27 mouse cellular contexts compared by ENCODE assay signal in genomic region chr2:4773911-4774310, GRCm38 (mm10). TPM values are rescaled to one million over a fixed set of nuclear protein-coding genes. Genes with fewer than 3 reads are reported as not detected.
"Had no signal": no experiment of that assay in that cellular context is flagged by ENCODE, and none has a peak within 500 bp of the region (broad histone marks: within the 10 kb centered on the region; RNA-seq: fewer than 3 reads in every experiment).

No protein-coding gene starts in this region.

- H3K9me3 ChIP-seq: embryonic facial prominence, embryonic 10.5 days; embryonic facial prominence, embryonic 12.5 days; embryonic facial prominence, embryonic 13.5 days; embryonic facial prominence, embryonic 15.5 days; forebrain, embryonic 10.5 days; forebrain, embryonic 12.5 days; forebrain, embryonic 13.5 days; forebrain, embryonic 15.5 days had no signal

- H3K36me3 ChIP-seq: embryonic facial prominence, embryonic 10.5 days; embryonic facial prominence, embryonic 12.5 days; embryonic facial prominence, embryonic 13.5 days; embryonic facial prominence, embryonic 15.5 days; forebrain, embryonic 10.5 days; forebrain, embryonic 12.5 days; forebrain, embryonic 15.5 days had no signal

- DNase-seq: cerebellum, adult 2 months; cerebellum, adult 8-10 months; cerebellum, adult 9-10 months; cerebellum, adult 9-11 months; cerebellum, postnatal 10 days; cerebellum, postnatal 14 days; cerebellum, postnatal 25 days; cerebellum, postnatal 36 days; embryo, embryonic 11 days; forebrain, postnatal 0 days; gastrocnemius, adult 2 months; gastrocnemius, postnatal 10 days; gastrocnemius, postnatal 14 days; gastrocnemius, postnatal 25 days; gastrocnemius, postnatal 36 days; heart, adult 18-20 months; heart, adult 2 months had no signal

- H3K27ac ChIP-seq: embryonic facial prominence, embryonic 10.5 days; embryonic facial prominence, embryonic 12.5 days; embryonic facial prominence, embryonic 13.5 days; embryonic facial prominence, embryonic 15.5 days; forebrain, embryonic 10.5 days; forebrain, embryonic 12.5 days; forebrain, embryonic 13.5 days; forebrain, embryonic 15.5 days; gastrocnemius, adult 2 months; heart, adult 2 months had no signal

- H3K4me3 ChIP-seq: embryonic facial prominence, embryonic 10.5 days; embryonic facial prominence, embryonic 12.5 days; embryonic facial prominence, embryonic 13.5 days; embryonic facial prominence, embryonic 15.5 days; erythroblast, embryonic 14.5 days; forebrain, embryonic 10.5 days; forebrain, embryonic 12.5 days; forebrain, embryonic 13.5 days; forebrain, embryonic 15.5 days; gastrocnemius, adult 2 months; heart, adult 2 months had no signal

- H3K27me3 ChIP-seq: embryonic facial prominence, embryonic 12.5 days; embryonic facial prominence, embryonic 13.5 days; embryonic facial prominence, embryonic 15.5 days; forebrain, embryonic 12.5 days; forebrain, embryonic 13.5 days; forebrain, embryonic 15.5 days had no signal

- H3K4me1 ChIP-seq: embryonic facial prominence, embryonic 10.5 days; embryonic facial prominence, embryonic 12.5 days; embryonic facial prominence, embryonic 13.5 days; embryonic facial prominence, embryonic 15.5 days; forebrain, embryonic 10.5 days; forebrain, embryonic 12.5 days; forebrain, embryonic 13.5 days; forebrain, embryonic 15.5 days had no signal

RNA-seq across cellular contexts. Expression of gene Bend7, which starts 56.3 kb away (rescaled TPM):
- total RNA-seq: granulocyte monocyte progenitor cell, adult 5-6 weeks had no signal
- polyA plus RNA-seq: erythroblast, embryonic 14.5 days had no signal
